Mouse (Mus musculus) megakaryocyte-erythroid progenitor cell, adult 5 weeks (primary cell): ENCODE results near the gene H2bfm. TPM values are rescaled to one million over a fixed set of nuclear protein-coding genes. Genes with fewer than 3 reads are reported as not detected.

ENCODE experiments used
- polyA plus RNA-seq: library from polyadenylated mRNA; stranded (reverse); fragments of >175 nt; gene quantifications from 2 replicates; pipeline ENCODE4 v1.2.3, GENCODE M21; 2012

The H2bfm gene
- not detected in 2 replicates for polyA plus RNA-seq

DNA sequence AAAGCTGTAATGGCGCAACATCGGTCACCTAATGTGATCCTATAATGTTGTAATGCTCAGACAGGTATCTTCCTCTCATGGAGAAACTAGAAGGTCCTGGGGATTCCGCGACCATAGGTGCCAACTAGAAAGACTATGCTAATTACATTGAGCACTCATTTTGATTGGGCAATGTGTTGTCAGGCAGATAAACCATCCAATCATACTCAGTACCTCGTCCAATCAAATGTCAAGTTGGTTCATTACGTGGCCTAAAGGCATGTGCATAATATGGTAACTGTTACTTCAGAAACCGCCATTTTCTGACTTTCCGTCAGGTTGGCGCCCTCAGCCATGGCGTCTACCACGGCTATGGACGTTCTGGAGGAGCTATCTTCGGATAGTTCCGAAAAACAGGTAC is at the start of gene H2bfm:
TSS of gene H2bfm (plus strand) at position 295 of the 400 bp plus-strand sequence.

GRCm38 (mm10) chrX:136975397-136975796 is 48.3 kb downstream of the H2bfm start, which contains the start of gene Tmsb15b2:
TSS of gene Tmsb15b2 (minus strand) at chrX:136975497.

GRCm38 (mm10) chrX:136976424-136977084 is 49.4 kb downstream of the H2bfm start, which contains the start of the genes Tmsb15l and Tmsb15b1:
TSS of gene Tmsb15l (minus strand) at chrX:136976869.
TSS of gene Tmsb15b1 (minus strand) at chrX:136976874.

Other genes starting within 250 kb of the H2bfm start
- 0.04 and 0.21 TPM in 2 replicates for gene Tceal1, start 219.3 kb upstream of the H2bfm start, polyA plus RNA-seq
- gene Morf4l2, start 183.6 kb upstream of the H2bfm start, polyA plus RNA-seq, result 379 and 463 TPM in 2 replicates
- gene Glra4, start 147.2 kb upstream of the H2bfm start, polyA plus RNA-seq, result not detected in 2 replicates
- gene Plp1, start 104.7 kb upstream of the H2bfm start, polyA plus RNA-seq, result 0.19 and 0.30 TPM in 2 replicates
- not detected in 2 replicates for gene Rab9b, start 58.6 kb upstream of the H2bfm start, polyA plus RNA-seq
- not detected in 2 replicates for gene Tmsb15b2, start 48.2 kb downstream of the H2bfm start, polyA plus RNA-seq
- gene Tmsb15l, start 49.5 kb downstream of the H2bfm start, polyA plus RNA-seq, result not detected in 2 replicates
- gene Tmsb15b1, start 49.5 kb downstream of the H2bfm start, polyA plus RNA-seq, result 0.19 TPM in 1 of 2 replicates, not detected in the other
- gene Zcchc18, start 65.8 kb downstream of the H2bfm start, polyA plus RNA-seq, result 0.04 and 0.06 TPM in 2 replicates
- gene Slc25a53, start 111.0 kb downstream of the H2bfm start, polyA plus RNA-seq, result 0.58 and 1.9 TPM in 2 replicates
- gene Fam199x, start 122.3 kb downstream of the H2bfm start, polyA plus RNA-seq, result 0.95 and 0.99 TPM in 2 replicates
- 0.04 and 0.41 TPM in 2 replicates for gene Esx1, start 194.8 kb downstream of the H2bfm start, polyA plus RNA-seq